Mouse (Mus musculus) E14TG2a.4 (cell line): ENCODE measurements around the gene 1700006A11Rik.

Experiments
- CTCF ChIP-seq: conservative IDR thresholded peaks from 2 replicates; pipeline ENCODE4 v1.5.1; 2014; ENCODE audit warnings: low read length
- NANOG ChIP-seq: IDR thresholded peaks from 2 replicates; pipeline ENCODE4 v1.6.1; 2014; ENCODE audit warnings: borderline replicate concordance, low read length, mixed read lengths
- POU5F1 ChIP-seq: IDR thresholded peaks from 2 replicates; pipeline ENCODE4 v1.6.1; 2014; ENCODE audit warnings: low read length, borderline replicate concordance

- TF ChIP-seq CTCF, result no peak
- no peak for TF ChIP-seq NANOG
- TF ChIP-seq POU5F1, result no peak
Measured at GRCm38 (mm10) chr3:124392201-124392600, 33.6 kb downstream of the 1700006A11Rik start.
